Mouse (Mus musculus) ES-E14 (cell line): ENCODE data around the gene Phyhd1. TPM values are rescaled to one million over a fixed set of nuclear protein-coding genes. Genes with fewer than 3 reads are reported as not detected.

Experiments
- DNase-seq: peaks from one replicate; pipeline ENCODE4 v3.0.0-alpha.2; 2013; ENCODE audit warnings: low read depth, low spot score
- H3K27ac ChIP-seq: 2 replicates; pipeline ENCODE4 v1.5.1; 2012; ENCODE audit warnings: low read depth, mild to moderate bottlenecking, low read length, moderate library complexity, mixed read lengths; ENCODE audit not compliant: poor library complexity, insufficient read depth, severe bottlenecking
- H3K36me3 ChIP-seq: 2 replicates; pipeline ENCODE4 v1.6.1; 2012; ENCODE audit warnings: mild to moderate bottlenecking, low read length, moderate library complexity, mixed read lengths; ENCODE audit not compliant: control insufficient read depth, poor library complexity, insufficient read depth, severe bottlenecking
- H3K4me1 ChIP-seq, 2 experiments: fragments of 150-350 bp in 1 of 2; sonication (generic) in 1 of 2; 2 replicates each; pipeline ENCODE4 v1.6.1; 2012; ENCODE audit warnings: low read length in 2 of 2, mild to moderate bottlenecking in 1 of 2, mixed read lengths in 1 of 2; ENCODE audit not compliant: control insufficient read depth in 2 of 2, insufficient read depth in 2 of 2, poor library complexity in 1 of 2
- H3K4me3 ChIP-seq, 2 experiments: fragments of 150-350 bp in 1 of 2; sonication (generic) in 1 of 2; 2 replicates each; pipeline ENCODE4 v1.5.1; 2012; ENCODE audit warnings: low read length in 2 of 2, low read depth in 1 of 2, mild to moderate bottlenecking in 1 of 2, mixed read lengths in 1 of 2; ENCODE audit not compliant: insufficient read depth in 1 of 2, poor library complexity in 1 of 2, severe bottlenecking in 1 of 2
- H3K9ac ChIP-seq: 2 replicates; pipeline ENCODE4 v1.6.1; 2012; ENCODE audit warnings: low read depth, mild to moderate bottlenecking, low read length, mixed read lengths; ENCODE audit not compliant: poor library complexity, insufficient read depth, severe bottlenecking
- H3K9me3 ChIP-seq: fragments of 150-350 bp; sonication (generic); 2 replicates; pipeline ENCODE4 v1.6.1; 2012; ENCODE audit warnings: low read depth, mild to moderate bottlenecking, low read length; ENCODE audit not compliant: control insufficient read depth, insufficient read depth
- CHD2 ChIP-seq: IDR thresholded peaks from 2 replicates; pipeline ENCODE4 v1.6.1; 2014; ENCODE audit warnings: mild to moderate bottlenecking, low read depth, low read length, inconsistent platforms
- HCFC1 ChIP-seq: IDR thresholded peaks from 2 replicates; pipeline ENCODE4 v1.6.1; 2012; ENCODE audit warnings: low read length, inconsistent platforms, borderline replicate concordance; ENCODE audit not compliant: insufficient read depth
- MAFK ChIP-seq: IDR thresholded peaks from 2 replicates; pipeline ENCODE4 v1.6.1; 2014; ENCODE audit warnings: mild to moderate bottlenecking, low read depth, low read length, inconsistent platforms; ENCODE audit not compliant: insufficient read depth
- ZC3H11A ChIP-seq: IDR thresholded peaks from 2 replicates; pipeline ENCODE4 v1.6.1; 2012; ENCODE audit warnings: low read depth, mild to moderate bottlenecking, inconsistent platforms, low read length, borderline replicate concordance
- ZNF384 ChIP-seq: IDR thresholded peaks from 2 replicates; pipeline ENCODE4 v1.6.1; 2012; ENCODE audit warnings: low read depth, low read length, inconsistent platforms
- in situ Hi-C, 2 experiments: fragments of 600-800 bp; cut with MboI; formaldehyde crosslinking; loops; one replicate each; pipeline ENCODE4 v1.15.1; 2025; ENCODE audit warnings: low sequenced_read_pairs in 2 of 2, inconsistent platforms in 1 of 2; ENCODE audit not compliant: unreplicated experiment in 2 of 2
- total RNA-seq: library from RNA; depleted of rRNA; stranded (reverse); fragments of 300-350 nt; gene quantifications from 2 replicates; pipeline ENCODE4 v1.2.3, GENCODE M21; 2012

The Phyhd1 gene
- total RNA-seq, 1 experiment: 2.7 TPM

DNA sequence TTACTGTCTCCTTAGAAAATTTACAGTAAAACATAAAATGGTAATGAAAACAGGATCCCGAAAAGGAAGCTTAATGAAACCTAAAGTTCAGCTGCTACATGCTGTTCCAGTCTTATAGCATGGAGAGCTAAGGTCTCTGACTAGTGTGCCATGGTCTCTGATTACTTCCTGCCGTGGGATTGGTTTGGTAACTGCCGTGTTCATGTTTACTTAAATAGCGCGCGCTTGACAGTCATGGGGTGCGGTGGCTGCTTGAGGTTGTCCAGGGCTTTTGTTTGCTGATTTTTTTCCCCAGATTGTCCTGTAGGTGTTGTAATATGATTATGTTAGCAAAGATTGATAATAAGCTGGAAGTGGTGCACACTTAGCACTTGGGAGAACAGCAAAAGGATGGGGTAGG is 40.1 kb downstream of the Phyhd1 start:
- no peak for DNase-seq
- H3K9me3 ChIP-seq: no peaks in the 10 kb centered on the region
- no peak overlapping the region for H3K9ac ChIP-seq
- H3K27ac ChIP-seq: no peak overlapping the region
- H3K4me3 ChIP-seq: no peak overlapping the region
- TF ChIP-seq ZC3H11A (no peak), MAFK (no peak), ZNF384 (no peak), CHD2 (no peak), HCFC1 (no peak)
- peaks cover 54% of the 10 kb centered on the region for H3K36me3 ChIP-seq
- H3K4me1 ChIP-seq: peaks cover 0 to 2% of the 10 kb centered on the region in 2 experiments; a peak in 1 of 4 replicates
- in situ Hi-C loops: loop anchor here in 1 of 2 experiments (25.0 kb wide), 2 partner anchors 394 to 1144 kb away; no protein-coding TSS in a partner anchor

DNA sequence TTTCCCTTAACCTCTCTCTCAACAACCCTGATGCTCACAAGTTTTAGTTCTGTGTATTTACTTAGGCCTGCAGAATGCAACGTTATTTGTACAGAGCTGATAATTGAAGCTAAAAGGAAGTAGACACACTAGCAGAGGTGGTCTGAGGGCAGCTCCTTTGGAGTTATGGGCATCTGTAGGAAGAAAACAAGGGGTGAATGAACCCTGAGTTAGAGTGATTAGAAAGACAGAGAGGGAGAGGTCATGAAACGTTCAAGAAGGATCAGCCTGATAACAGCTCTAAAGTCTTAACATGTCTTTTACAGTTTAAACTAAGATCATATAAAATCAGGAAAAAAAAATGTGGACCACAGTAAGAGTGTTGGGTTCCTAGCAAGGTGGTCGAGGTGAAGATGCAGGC is 43.3 kb downstream of the Phyhd1 start:
- H3K27ac ChIP-seq: no peak overlapping the region

DNA sequence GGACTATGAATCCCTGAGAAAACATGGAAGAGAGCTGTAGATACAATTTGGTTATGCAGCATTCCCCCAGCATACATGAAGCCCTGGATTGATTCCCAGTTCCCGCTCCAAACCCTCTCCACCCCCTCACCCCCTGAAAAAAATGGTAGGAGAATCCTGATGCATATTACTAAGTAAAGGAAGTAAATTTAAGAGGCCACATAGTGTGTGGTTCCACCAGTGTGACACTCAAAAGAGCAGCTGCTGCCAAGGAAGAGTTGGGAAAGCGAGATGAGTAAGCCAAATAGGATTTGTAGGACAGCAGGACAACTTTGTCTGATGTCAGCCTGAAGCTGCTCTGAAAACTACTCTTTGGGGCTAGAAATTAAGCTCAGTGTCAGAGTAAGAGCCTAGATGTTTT is 45.5 kb downstream of the Phyhd1 start:
- Histone ChIP-seq H3K9me3 (no peaks in the 10 kb centered on the region), H3K9ac (no peak overlapping the region), H3K4me1 (peaks cover 0 to 2% of the 10 kb centered on the region in 2 experiments; a peak in 1 of 4 replicates), H3K36me3 (peaks cover 58% of the 10 kb centered on the region), H3K4me3 (no peak overlapping the region), H3K27ac (no peak overlapping the region)
- 0 out of 2 replicates have a peak, but pooled peaks have one; percentile 58 for TF ChIP-seq ZNF384
- no peak for TF ChIP-seq ZC3H11A
- DNase-seq: no peak
- in situ Hi-C loops: loop anchor here in 1 of 2 experiments (25.0 kb wide), 2 partner anchors 399 to 1149 kb away; no protein-coding TSS in a partner anchor

More for the DNA sequence above, 43.3 kb downstream of the Phyhd1 start:
- Histone ChIP-seq H3K4me1 (peaks cover 0 to 2% of the 10 kb centered on the region in 2 experiments; a peak in 1 of 4 replicates), H3K9ac (no peak overlapping the region), H3K4me3 (no peak overlapping the region), H3K9me3 (no peaks in the 10 kb centered on the region), H3K36me3 (peaks cover 55% of the 10 kb centered on the region)
- in situ Hi-C loops: loop anchor here in 1 of 2 experiments (25.0 kb wide), 2 partner anchors 397 to 1147 kb away; no protein-coding TSS in a partner anchor
- TF ChIP-seq ZNF384 (no peak), CHD2 (no peak), HCFC1 (no peak), MAFK (no peak), ZC3H11A (no peak)
- no peak for DNase-seq

DNA sequence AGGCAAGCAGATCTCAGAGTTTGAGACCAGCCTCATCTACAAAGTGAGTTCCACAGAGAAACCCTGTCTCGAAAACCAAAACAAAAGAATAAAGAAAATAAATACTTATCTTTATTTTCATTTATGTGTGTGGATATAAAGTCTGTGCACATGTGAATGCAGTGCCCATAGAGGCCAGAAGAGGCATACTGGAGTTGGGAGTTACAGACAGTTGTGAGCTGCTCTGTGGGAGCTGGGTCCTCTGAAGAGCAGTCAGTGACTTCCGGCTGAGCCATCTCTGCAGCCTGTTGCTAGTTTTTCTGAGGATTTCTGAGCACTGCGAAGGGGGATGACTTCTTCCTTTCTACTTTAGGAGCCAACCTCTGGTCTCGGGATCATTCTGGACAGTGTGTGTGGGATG is 50.1 kb downstream of the Phyhd1 start:
- H3K36me3 ChIP-seq: peaks cover 53% of the 10 kb centered on the region
- TF ChIP-seq MAFK (no peak), ZC3H11A (no peak), ZNF384 (no peak), CHD2 (no peak), HCFC1 (no peak)
- in situ Hi-C loops: loop anchor here in 1 of 2 experiments (25.0 kb wide), 2 partner anchors 404 to 1154 kb away; no protein-coding TSS in a partner anchor

More for the DNA sequence above, 50.1 kb downstream of the Phyhd1 start:
- Histone ChIP-seq H3K27ac (no peak overlapping the region), H3K4me3 (no peak overlapping the region), H3K9ac (no peak overlapping the region), H3K9me3 (no peaks in the 10 kb centered on the region), H3K4me1 (no peaks in the 10 kb centered on the region)
- DNase-seq: no peak
